Mouse (Mus musculus) ovary, postnatal 14 days (tissue): ENCODE measurements around the gene Gm21312.
"Not testable (repeated sequence)": the region's sequence is repeated elsewhere in the genome, so short reads cannot be mapped to it uniquely, and the experiment has no call there.

ENCODE experiments used
- DNase-seq: peaks from one replicate; pipeline ENCODE4 v3.0.0; 2022; ENCODE audit warnings: low spot score

Gm21312 gene

DNA sequence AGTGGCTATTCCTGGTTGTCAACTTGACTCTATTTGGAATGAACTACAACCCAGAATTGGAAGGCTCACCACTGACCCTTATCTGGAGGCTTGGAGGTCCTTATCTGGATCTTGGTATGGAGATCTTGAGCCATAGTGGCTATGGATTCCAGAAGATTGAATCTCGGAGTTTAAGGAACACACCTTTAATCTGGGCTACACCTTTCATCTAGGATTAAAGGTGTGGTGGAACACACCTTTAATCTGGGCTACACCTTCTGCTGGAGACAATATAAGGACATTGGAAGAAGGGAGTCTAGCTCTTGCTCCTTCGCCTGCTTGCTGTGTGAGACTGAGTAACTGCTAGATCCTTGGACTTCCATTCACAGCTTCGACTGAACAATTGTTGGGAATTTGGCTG is at the start of gene Gm21312:
Gene Gm21312, plus strand, starts transcription at position 301 of the 400 bp plus-strand sequence.
- DNase-seq, result not testable (repeated sequence)

DNA sequence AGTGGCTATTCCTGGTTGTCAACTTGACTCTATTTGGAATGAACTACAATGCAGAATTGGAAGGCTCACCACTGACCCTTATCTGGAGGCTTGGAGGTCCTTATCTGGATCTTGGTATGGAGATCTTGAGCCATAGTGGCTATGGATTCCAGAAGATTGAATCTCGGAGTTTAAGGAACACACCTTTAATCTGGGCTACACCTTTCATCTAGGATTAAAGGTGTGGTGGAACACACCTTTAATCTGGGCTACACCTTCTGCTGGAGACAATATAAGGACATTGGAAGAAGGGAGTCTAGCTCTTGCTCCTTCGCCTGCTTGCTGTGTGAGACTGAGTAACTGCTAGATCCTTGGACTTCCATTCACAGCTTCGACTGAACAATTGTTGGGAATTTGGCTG is 34.1 kb upstream of the Gm21312 start, which contains the start of gene Gm21293:
Gene Gm21293, plus strand, starts transcription at position 301 of the 400 bp plus-strand sequence.
- DNase-seq, result not testable (repeated sequence)

DNA sequence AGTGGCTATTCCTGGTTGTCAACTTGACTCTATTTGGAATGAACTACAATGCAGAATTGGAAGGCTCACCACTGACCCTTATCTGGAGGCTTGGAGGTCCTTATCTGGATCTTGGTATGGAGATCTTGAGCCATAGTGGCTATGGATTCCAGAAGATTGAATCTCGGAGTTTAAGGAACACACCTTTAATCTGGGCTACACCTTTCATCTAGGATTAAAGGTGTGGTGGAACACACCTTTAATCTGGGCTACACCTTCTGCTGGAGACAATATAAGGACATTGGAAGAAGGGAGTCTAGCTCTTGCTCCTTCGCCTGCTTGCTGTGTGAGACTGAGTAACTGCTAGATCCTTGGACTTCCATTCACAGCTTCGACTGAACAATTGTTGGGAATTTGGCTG is 25.6 kb upstream of the Gm21312 start, which contains the start of gene Gm6763:
Gene Gm6763, plus strand, starts transcription at position 301 of the 400 bp plus-strand sequence.
- not testable (repeated sequence) for DNase-seq

DNA sequence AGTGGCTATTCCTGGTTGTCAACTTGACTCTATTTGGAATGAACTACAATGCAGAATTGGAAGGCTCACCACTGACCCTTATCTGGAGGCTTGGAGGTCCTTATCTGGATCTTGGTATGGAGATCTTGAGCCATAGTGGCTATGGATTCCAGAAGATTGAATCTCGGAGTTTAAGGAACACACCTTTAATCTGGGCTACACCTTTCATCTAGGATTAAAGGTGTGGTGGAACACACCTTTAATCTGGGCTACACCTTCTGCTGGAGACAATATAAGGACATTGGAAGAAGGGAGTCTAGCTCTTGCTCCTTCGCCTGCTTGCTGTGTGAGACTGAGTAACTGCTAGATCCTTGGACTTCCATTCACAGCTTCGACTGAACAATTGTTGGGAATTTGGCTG is 17.1 kb upstream of the Gm21312 start, which contains the start of gene Gm8764:
Gene Gm8764, plus strand, starts transcription at position 301 of the 400 bp plus-strand sequence.
- not testable (repeated sequence) for DNase-seq

DNA sequence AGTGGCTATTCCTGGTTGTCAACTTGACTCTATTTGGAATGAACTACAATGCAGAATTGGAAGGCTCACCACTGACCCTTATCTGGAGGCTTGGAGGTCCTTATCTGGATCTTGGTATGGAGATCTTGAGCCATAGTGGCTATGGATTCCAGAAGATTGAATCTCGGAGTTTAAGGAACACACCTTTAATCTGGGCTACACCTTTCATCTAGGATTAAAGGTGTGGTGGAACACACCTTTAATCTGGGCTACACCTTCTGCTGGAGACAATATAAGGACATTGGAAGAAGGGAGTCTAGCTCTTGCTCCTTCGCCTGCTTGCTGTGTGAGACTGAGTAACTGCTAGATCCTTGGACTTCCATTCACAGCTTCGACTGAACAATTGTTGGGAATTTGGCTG is 8.6 kb upstream of the Gm21312 start, which contains the start of gene Gm21304:
Gene Gm21304, plus strand, starts transcription at position 301 of the 400 bp plus-strand sequence.
- not testable (repeated sequence) for DNase-seq

DNA sequence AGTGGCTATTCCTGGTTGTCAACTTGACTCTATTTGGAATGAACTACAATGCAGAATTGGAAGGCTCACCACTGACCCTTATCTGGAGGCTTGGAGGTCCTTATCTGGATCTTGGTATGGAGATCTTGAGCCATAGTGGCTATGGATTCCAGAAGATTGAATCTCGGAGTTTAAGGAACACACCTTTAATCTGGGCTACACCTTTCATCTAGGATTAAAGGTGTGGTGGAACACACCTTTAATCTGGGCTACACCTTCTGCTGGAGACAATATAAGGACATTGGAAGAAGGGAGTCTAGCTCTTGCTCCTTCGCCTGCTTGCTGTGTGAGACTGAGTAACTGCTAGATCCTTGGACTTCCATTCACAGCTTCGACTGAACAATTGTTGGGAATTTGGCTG is 8.4 kb downstream of the Gm21312 start, which contains the start of gene Gm20765:
Gene Gm20765, plus strand, starts transcription at position 301 of the 400 bp plus-strand sequence.
- not testable (repeated sequence) for DNase-seq

DNA sequence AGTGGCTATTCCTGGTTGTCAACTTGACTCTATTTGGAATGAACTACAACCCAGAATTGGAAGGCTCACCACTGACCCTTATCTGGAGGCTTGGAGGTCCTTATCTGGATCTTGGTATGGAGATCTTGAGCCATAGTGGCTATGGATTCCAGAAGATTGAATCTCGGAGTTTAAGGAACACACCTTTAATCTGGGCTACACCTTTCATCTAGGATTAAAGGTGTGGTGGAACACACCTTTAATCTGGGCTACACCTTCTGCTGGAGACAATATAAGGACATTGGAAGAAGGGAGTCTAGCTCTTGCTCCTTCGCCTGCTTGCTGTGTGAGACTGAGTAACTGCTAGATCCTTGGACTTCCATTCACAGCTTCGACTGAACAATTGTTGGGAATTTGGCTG is 16.9 kb downstream of the Gm21312 start, which contains the start of gene Gm4340:
Gene Gm4340, plus strand, starts transcription at position 301 of the 400 bp plus-strand sequence.
- DNase-seq, result not testable (repeated sequence)

DNA sequence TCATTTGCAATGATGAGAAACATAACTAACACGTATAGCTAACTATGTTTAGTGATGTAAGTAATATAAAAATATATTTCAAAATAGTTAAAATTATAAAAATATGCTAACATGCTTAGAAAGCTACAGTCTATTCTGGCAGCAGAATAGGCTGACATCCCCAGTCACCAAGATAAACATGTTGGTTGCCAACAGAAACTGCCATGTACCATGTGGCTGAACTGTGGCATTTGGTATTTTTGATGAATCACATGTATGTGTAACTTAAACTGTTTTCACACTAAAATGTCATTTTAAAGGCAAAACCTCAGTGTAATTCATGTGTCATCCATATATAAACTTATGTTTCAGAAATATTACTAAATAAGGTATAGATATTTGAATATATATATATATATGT is 32.8 kb downstream of the Gm21312 start:
- DNase-seq, result no peak

DNA sequence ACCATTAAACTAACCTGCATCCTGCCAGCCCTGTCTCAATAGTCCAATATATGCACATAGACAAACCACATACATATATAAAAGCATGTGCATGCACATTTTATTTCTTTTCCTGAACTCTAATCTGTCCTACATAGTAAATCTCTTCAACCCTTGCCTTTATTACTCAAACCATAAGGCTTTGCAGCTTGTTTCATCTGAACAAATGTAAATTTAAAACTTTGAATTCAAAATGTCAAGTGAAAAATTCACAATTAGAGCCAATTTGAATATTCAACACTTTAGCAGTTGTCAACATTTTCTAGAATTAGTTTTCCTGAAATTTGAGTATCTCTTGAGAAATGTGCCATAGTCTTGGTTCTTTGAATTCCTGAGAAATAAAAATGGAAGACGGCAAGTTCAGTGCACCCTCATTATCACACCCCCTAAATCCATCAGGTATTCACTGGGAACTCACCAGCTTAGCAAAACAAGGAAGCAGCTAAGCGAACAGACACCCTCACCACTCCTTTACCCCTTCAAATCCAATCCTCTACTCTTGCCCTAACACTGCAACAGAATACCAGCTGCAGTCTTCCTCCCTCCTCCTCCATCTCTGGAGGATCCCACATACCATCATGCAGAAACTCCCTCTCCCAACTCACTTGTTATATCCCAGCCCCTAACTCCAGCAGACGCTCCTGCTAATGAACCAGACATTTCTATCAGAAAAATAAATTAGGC is 33.6 kb downstream of the Gm21312 start:
- DNase-seq, result no peak

DNA sequence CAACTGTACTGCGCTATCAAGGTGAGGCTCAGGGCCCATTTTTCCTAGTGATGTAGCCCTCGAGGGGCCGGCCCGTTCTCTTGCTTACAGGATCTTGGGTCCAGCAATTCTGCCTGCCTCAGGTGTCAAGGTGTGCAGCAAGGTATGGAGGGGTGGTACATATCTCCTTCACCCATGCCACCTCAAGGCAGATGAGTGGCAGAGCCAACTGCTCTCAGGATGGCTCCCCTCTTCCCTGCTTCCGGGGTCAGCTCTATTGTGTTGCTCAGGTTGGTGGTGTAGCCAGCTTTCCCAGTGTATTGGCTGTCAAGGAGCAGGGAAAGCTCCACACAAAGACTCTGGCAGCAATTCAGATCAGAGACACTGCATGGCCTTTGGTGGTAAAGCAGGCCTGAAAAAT is 37.7 kb downstream of the Gm21312 start:
- no peak for DNase-seq

DNA sequence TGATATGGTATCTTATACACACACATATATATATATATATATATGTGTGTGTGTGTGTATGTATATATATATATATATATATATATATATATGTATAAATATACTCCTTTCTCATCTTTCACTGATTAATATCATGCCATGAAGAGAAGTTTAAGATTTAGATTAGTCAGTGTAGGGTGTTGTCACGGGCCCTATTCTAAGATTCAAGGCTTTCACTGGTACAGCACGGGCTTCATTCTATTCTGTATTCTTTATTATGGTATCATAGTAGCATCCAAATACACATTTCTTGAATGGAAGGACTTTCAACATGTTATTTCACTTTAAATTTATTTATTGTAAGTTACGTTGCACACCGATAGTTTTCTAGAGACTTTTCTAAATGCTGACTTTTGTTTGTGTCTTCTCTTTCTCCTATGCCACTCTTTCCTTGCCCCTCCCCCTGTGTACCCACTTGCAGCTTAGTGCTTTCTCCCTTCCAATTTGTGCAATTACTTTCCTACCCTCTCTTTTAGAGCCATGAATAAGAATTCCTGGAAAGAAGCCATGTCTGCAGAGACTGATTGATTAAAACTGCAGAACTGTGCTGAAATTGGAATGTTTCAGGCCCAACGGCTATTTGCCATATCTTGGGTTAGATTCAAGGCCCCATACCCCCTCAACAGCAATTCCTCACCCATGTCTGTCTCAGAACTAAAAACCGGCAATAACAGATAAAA is 43.6 kb downstream of the Gm21312 start:
- no peak for DNase-seq
